Mouse (Mus musculus) liver, embryonic 14.5 days (tissue): ENCODE measurements around the gene Fam243.

ENCODE experiments used
- CTCF ChIP-seq: IDR thresholded peaks from 2 replicates; pipeline ENCODE4 v1.5.1; 2016; ENCODE audit warnings: antibody characterized with exemption, low read depth, control low read depth
- EP300 ChIP-seq: IDR thresholded peaks from 2 replicates; pipeline ENCODE4 v1.6.1; 2016; ENCODE audit warnings: antibody characterized with exemption, low read depth

DNA sequence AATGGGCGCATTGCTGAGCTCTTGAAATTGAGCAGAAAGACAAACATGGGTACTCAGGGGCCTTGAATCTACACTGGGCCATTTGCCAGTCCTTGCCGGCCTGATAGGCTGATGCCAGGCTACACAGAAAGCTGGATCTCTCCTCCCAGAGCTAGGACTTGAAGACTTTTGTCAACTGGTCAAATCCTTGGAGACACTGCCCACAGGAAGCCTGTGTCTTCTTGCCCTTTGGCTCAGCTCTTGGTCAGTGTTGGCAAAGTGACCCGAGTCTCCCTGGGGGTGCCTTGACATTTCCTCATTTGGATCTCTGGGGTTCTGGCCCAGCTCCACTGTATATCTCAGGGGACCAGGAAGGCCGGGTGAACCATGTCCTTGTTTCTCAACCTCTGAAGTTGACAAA, 45.7 kb downstream of the Fam243 start:
- TF ChIP-seq CTCF (no peak), EP300 (no peak)
